Mouse (Mus musculus): ENCODE data around the gene Ifna2. TPM values are rescaled to one million over a fixed set of nuclear protein-coding genes. Genes with fewer than 3 reads are reported as not detected.

Ifna2 gene
- polyA plus RNA-seq (2021; fragmentation: Nextera tagmentation) = not detected in 2 replicates
- long read RNA-seq, experiment 1 = 0 reads
- long read RNA-seq, experiment 2 = 0 reads

GRCm38 (mm10) chr4:88683812-88684211 lies at the start of gene Ifna2:
Gene Ifna2 (minus strand): TSS chr4:88683912.

GRCm38 (mm10) chr4:88721791-88722721 lies 38.3 kb upstream of the Ifna2 start, which contains the start of the genes Gm26566 and Klhl9:
Gene Gm26566 (plus strand): TSS chr4:88721805.
Gene Klhl9 (minus strand): TSS chr4:88722465.

GRCm38 (mm10) chr4:88691259-88691658 lies 7.5 kb upstream of the Ifna2 start, which contains the start of gene Ifnab:
Gene Ifnab (minus strand): TSS chr4:88691359.

GRCm38 (mm10) chr4:88676824-88677223 lies 6.9 kb downstream of the Ifna2 start, which contains the start of gene Ifna16:
Gene Ifna16 (minus strand): TSS chr4:88676924.

GRCm38 (mm10) chr4:88644359-88644758 lies 39.4 kb downstream of the Ifna2 start, which contains the start of gene Ifna13:
Gene Ifna13 (minus strand): TSS chr4:88644459.

GRCm38 (mm10) chr4:88634311-88634710 lies 49.4 kb downstream of the Ifna2 start, which contains the start of gene C87499:
Gene C87499 (minus strand): TSS chr4:88634411.

Other genes starting within 250 kb of the Ifna2 start
- 1.9 and 2.1 TPM in 2 replicates for gene Hacd4, start 245.0 kb downstream of the Ifna2 start, polyA plus RNA-seq (2021; fragmentation: Nextera tagmentation)
- gene Ifnb1, start 161.1 kb downstream of the Ifna2 start, polyA plus RNA-seq (2021; fragmentation: Nextera tagmentation) = not detected in 2 replicates
- gene Ifna15, start 125.7 kb downstream of the Ifna2 start, polyA plus RNA-seq (2021; fragmentation: Nextera tagmentation) = not detected in 2 replicates
- gene Ifna14, start 112.1 kb downstream of the Ifna2 start, polyA plus RNA-seq (2021; fragmentation: Nextera tagmentation) = not detected in 2 replicates
- not detected in 2 replicates for gene Ifna9, start 91.5 kb downstream of the Ifna2 start, polyA plus RNA-seq (2021; fragmentation: Nextera tagmentation)
- gene Ifna12, start 80.5 kb downstream of the Ifna2 start, polyA plus RNA-seq (2021; fragmentation: Nextera tagmentation) = not detected in 2 replicates
- not detected in 2 replicates for gene C87499, start 49.5 kb downstream of the Ifna2 start, polyA plus RNA-seq (2021; fragmentation: Nextera tagmentation)
- gene Ifna13, start 39.5 kb downstream of the Ifna2 start, polyA plus RNA-seq (2021; fragmentation: Nextera tagmentation) = not detected in 2 replicates
- gene Ifna16, start 7.0 kb downstream of the Ifna2 start, polyA plus RNA-seq (2021; fragmentation: Nextera tagmentation) = not detected in 2 replicates
- not detected in 2 replicates for gene Ifnab, start 7.4 kb upstream of the Ifna2 start, polyA plus RNA-seq (2021; fragmentation: Nextera tagmentation)
- gene Gm26566, start 37.9 kb upstream of the Ifna2 start, polyA plus RNA-seq (2021; fragmentation: Nextera tagmentation) = 1.8 and 2.6 TPM in 2 replicates
- gene Klhl9, start 38.6 kb upstream of the Ifna2 start, polyA plus RNA-seq (2021; fragmentation: Nextera tagmentation) = 60.6 and 82.7 TPM in 2 replicates
- gene Gm13271, start 71.0 kb upstream of the Ifna2 start, polyA plus RNA-seq (2021; fragmentation: Nextera tagmentation) = not detected in 2 replicates
- not detected in 2 replicates for gene Gm13283, start 76.2 kb upstream of the Ifna2 start, polyA plus RNA-seq (2021; fragmentation: Nextera tagmentation)
- gene Gm13290, start 89.9 kb upstream of the Ifna2 start, polyA plus RNA-seq (2021; fragmentation: Nextera tagmentation) = not detected in 2 replicates
- not detected in 2 replicates for gene Gm13289, start 93.0 kb upstream of the Ifna2 start, polyA plus RNA-seq (2021; fragmentation: Nextera tagmentation)
- gene Gm13272, start 95.9 kb upstream of the Ifna2 start, polyA plus RNA-seq (2021; fragmentation: Nextera tagmentation) = not detected in 2 replicates
- not detected in 2 replicates for gene Ifnz, start 98.2 kb upstream of the Ifna2 start, polyA plus RNA-seq (2021; fragmentation: Nextera tagmentation)
- not detected in 2 replicates for gene Gm13276, start 101.8 kb upstream of the Ifna2 start, polyA plus RNA-seq (2021; fragmentation: Nextera tagmentation)
- gene Gm13277, start 104.7 kb upstream of the Ifna2 start, polyA plus RNA-seq (2021; fragmentation: Nextera tagmentation) = not detected in 2 replicates
- not detected in 2 replicates for gene Gm13278, start 107.6 kb upstream of the Ifna2 start, polyA plus RNA-seq (2021; fragmentation: Nextera tagmentation)
- not detected in 2 replicates for gene Gm13275, start 110.6 kb upstream of the Ifna2 start, polyA plus RNA-seq (2021; fragmentation: Nextera tagmentation)
- gene Gm13279, start 113.5 kb upstream of the Ifna2 start, polyA plus RNA-seq (2021; fragmentation: Nextera tagmentation) = not detected in 2 replicates
- not detected in 2 replicates for gene Gm13285, start 115.8 kb upstream of the Ifna2 start, polyA plus RNA-seq (2021; fragmentation: Nextera tagmentation)
- not detected in 2 replicates for gene Gm13287, start 119.3 kb upstream of the Ifna2 start, polyA plus RNA-seq (2021; fragmentation: Nextera tagmentation)
- gene Gm13288, start 121.6 kb upstream of the Ifna2 start, polyA plus RNA-seq (2021; fragmentation: Nextera tagmentation) = not detected in 2 replicates
- not detected in 2 replicates for gene Ifna7, start 132.3 kb upstream of the Ifna2 start, polyA plus RNA-seq (2021; fragmentation: Nextera tagmentation)
- gene Ifna11, start 136.0 kb upstream of the Ifna2 start, polyA plus RNA-seq (2021; fragmentation: Nextera tagmentation) = not detected in 2 replicates
- gene Ifna6, start 143.5 kb upstream of the Ifna2 start, polyA plus RNA-seq (2021; fragmentation: Nextera tagmentation) = not detected in 2 replicates
- gene Ifna5, start 151.6 kb upstream of the Ifna2 start, polyA plus RNA-seq (2021; fragmentation: Nextera tagmentation) = not detected in 2 replicates
- not detected in 2 replicates for gene Ifna4, start 157.9 kb upstream of the Ifna2 start, polyA plus RNA-seq (2021; fragmentation: Nextera tagmentation)
- gene Ifna1, start 166.2 kb upstream of the Ifna2 start, polyA plus RNA-seq (2021; fragmentation: Nextera tagmentation) = not detected in 2 replicates
- gene Ifne, start 196.3 kb upstream of the Ifna2 start, polyA plus RNA-seq (2021; fragmentation: Nextera tagmentation) = not detected in 2 replicates